Mouse (Mus musculus) stomach, adult 2 months (tissue): ENCODE results near the gene 1700086D15Rik. TPM values are rescaled to one million over a fixed set of nuclear protein-coding genes. Genes with fewer than 3 reads are reported as not detected.

Source experiments
- polyA plus RNA-seq: library from polyadenylated mRNA; depleted of rRNA; stranded (reverse); fragments of >200 nt; gene quantifications from 2 replicates; pipeline ENCODE4 v1.2.3, GENCODE M21; 2012; rRNA removed

1700086D15Rik gene
- not detected in 2 replicates for polyA plus RNA-seq

DNA sequence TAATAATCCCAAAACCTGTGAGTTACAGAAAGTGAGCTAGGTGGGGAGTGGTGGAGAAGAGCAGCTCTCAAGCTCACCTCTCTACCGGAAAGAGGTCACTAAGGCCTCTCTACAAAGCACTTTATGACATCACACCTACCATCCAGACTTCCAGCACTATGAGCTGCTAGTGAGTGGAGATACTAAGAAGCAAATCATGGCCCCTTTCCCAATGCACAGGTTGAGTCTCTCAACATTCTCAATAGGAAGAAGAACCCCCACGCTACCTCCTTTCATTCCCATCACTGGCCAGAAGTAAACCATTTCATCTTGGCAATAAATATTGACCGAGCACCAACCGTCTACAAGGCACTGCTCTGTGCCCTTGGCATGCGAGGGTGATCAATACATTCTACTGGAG, at the start of gene 1700086D15Rik:
Gene 1700086D15Rik, minus strand, starts transcription at position 101 of the 400 bp plus-strand sequence.

DNA sequence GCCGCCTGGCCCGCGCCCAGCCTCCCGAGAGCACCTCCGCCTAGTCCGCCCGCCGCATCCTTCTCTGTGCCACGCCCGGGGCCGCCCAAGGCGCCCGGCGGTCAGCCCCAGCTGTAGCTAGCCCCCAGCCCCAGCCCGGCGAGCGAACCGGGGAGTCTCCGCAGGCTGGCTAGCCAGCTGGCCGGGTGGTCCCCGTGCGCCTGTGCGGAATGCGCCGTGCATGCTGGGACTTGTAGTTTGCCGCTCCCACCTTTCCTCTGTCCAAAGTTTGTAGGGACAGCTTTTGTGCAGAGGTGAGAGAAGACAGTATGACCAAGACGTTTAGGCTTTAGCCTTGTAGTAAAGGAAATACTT, 3.1 kb upstream of the 1700086D15Rik start, which contains the start of gene Arhgap44:
Gene Arhgap44, minus strand, starts transcription at position 195 of the 354 bp plus-strand sequence.

Other genes starting within 250 kb of the 1700086D15Rik start
- 9.1 TPM in 2 replicates for gene Elac2, start 180.9 kb downstream of the 1700086D15Rik start, polyA plus RNA-seq
- gene Arhgap44, start 3.1 kb upstream of the 1700086D15Rik start, polyA plus RNA-seq: 2.2 and 2.7 TPM in 2 replicates
- gene Myocd, start 110.1 kb upstream of the 1700086D15Rik start, polyA plus RNA-seq: 3.5 and 5.5 TPM in 2 replicates